Comparison of ENCODE assay signal across 18 mouse cellular contexts in genomic region chr6:101777864-101778263, GRCm38 (mm10).
DNase-seq lines count a peak whose midpoint lies in the region; ATAC-seq and TF ChIP-seq lines count a peak whose summit lies in the region.
"Had no signal": no experiment of that assay in that cellular context is flagged by ENCODE, and none has a peak within 500 bp of the region (broad histone marks: within the 10 kb centered on the region; RNA-seq: fewer than 3 reads in every experiment).

No protein-coding gene starts in this region.

- no peak overlapping the region for H3K27ac ChIP-seq in kidney, postnatal 0 days
- no peak overlapping the region for H3K27ac ChIP-seq in intestine, embryonic 16.5 days (ENCODE audit: low read length)
- H3K27ac ChIP-seq: heart, embryonic 15.5 days had no signal

- 97% methylated on average over 3 of the region's 3 CpGs for WGBS in kidney, postnatal 0 days
- 91% methylated on average over 3 of the region's 3 CpGs for WGBS in intestine, embryonic 16.5 days

- H3K4me1 ChIP-seq in kidney, postnatal 0 days (replicated peaks; ENCODE audit: insufficient read depth, low read length): no peaks in the 10 kb centered on the region
- no peaks in the 10 kb centered on the region for H3K4me1 ChIP-seq in intestine, embryonic 16.5 days (ENCODE audit: control insufficient read depth, insufficient read depth, low read length)
- H3K4me1 ChIP-seq: heart, embryonic 15.5 days had no signal

- no peak overlapping the region for H3K4me3 ChIP-seq in kidney, postnatal 0 days (replicated peaks; ENCODE audit: low read depth, low read length)
- no peak overlapping the region for H3K4me3 ChIP-seq in intestine, embryonic 16.5 days (ENCODE audit: low read length)
- H3K4me3 ChIP-seq: heart, embryonic 15.5 days had no signal

- no peaks in the 10 kb centered on the region for H3K36me3 ChIP-seq in kidney, postnatal 0 days (ENCODE audit: insufficient read depth, low read length)
- H3K36me3 ChIP-seq in intestine, embryonic 16.5 days (ENCODE audit: control insufficient read depth, insufficient read depth, low read length): no peaks in the 10 kb centered on the region
- H3K36me3 ChIP-seq: heart, embryonic 15.5 days had no signal

- ATAC-seq in kidney, postnatal 0 days (replicated peaks; ENCODE audit: low FRiP score, low read depth): no peak
- ATAC-seq in intestine, embryonic 16.5 days: no peak
- ATAC-seq: forebrain, embryonic 16.5 days; hindbrain, embryonic 16.5 days had no signal

- no peaks in the 10 kb centered on the region for H3K27me3 ChIP-seq in kidney, postnatal 0 days (ENCODE audit: insufficient read depth, low read length)
- H3K27me3 ChIP-seq in intestine, embryonic 16.5 days (replicated peaks; ENCODE audit: control insufficient read depth, insufficient read depth, low read length): no peaks in the 10 kb centered on the region
- H3K27me3 ChIP-seq: heart, embryonic 15.5 days had no signal

- no peaks in the 10 kb centered on the region for H3K9me3 ChIP-seq in kidney, postnatal 0 days (replicated peaks; ENCODE audit: low read length)
- no peaks in the 10 kb centered on the region for H3K9me3 ChIP-seq in intestine, embryonic 16.5 days (ENCODE audit: control insufficient read depth, low read length)
- H3K9me3 ChIP-seq: heart, embryonic 15.5 days had no signal

- no peak overlapping the region for H3K4me2 ChIP-seq in kidney, postnatal 0 days (ENCODE audit: low read length)
- H3K4me2 ChIP-seq in intestine, embryonic 16.5 days (ENCODE audit: low read depth, low read length): no peak overlapping the region
- H3K4me2 ChIP-seq: heart, embryonic 15.5 days; midbrain, embryonic 11.5 days had no signal

- DNase-seq in kidney, postnatal 0 days (ENCODE audit: low spot score): no peak
- DNase-seq in kidney, postnatal 4 days: no peak
- peak; percentile 6 for DNase-seq in thymus, postnatal 4 days
- DNase-seq in thymus, postnatal 14 days: no peak
- DNase-seq in R1 (ENCODE audit: low read depth, low spot score): peak; percentile 88
- DNase-seq in cerebellum, postnatal 25 days: no peak
- no peak for DNase-seq in cerebellum, postnatal 4 days (ENCODE audit: low spot score in 2 of 2)
- DNase-seq: cerebellum, adult 2 months; gastrocnemius, postnatal 25 days; kidney, postnatal 10 days; layer of hippocampus, postnatal 36 days; liver; lung, postnatal 14 days had no signal

- H3K9ac ChIP-seq in kidney, postnatal 0 days (ENCODE audit: low read depth, low read length): no peak overlapping the region
- H3K9ac ChIP-seq in intestine, embryonic 16.5 days (ENCODE audit: low read depth, low read length): no peak overlapping the region
- H3K9ac ChIP-seq: heart, embryonic 15.5 days had no signal

- TF ChIP-seq CTCF in kidney, postnatal 0 days (IDR thresholded peaks at IDR 0.05; ENCODE audit: low read depth): peak; percentile 19; the same call in 1 of the 2 replicates

Comparison
In these comparisons a context has a peak if more than half of its experiments do, and no peak if none do; other contexts are left out.
1. DNase-seq: peak in thymus, postnatal 4 days (single experiment) and R1 (single experiment); none in kidney, postnatal 0 days (single experiment), kidney, postnatal 4 days (0 of 2), thymus, postnatal 14 days (single experiment), cerebellum, postnatal 25 days (0 of 2) and cerebellum, postnatal 4 days (0 of 2).